Mouse (Mus musculus): ENCODE data around the gene Rabac1. TPM values are rescaled to one million over a fixed set of nuclear protein-coding genes. Genes with fewer than 3 reads are reported as not detected.
A peak's percentile ranks its signal among the peaks of the same experiment; 100 is the strongest.

Rabac1 gene
- polyA plus RNA-seq, 1 experiment from 2014 or later: 170 TPM

- no peak overlapping the region for H3K4me3 ChIP-seq
- H3K4me2 ChIP-seq: no peak overlapping the region
- H3K36me3 ChIP-seq: no peaks in the 10 kb centered on the region
- 73% methylated on average over 7 of the region's 7 CpGs for WGBS
- no peak for ATAC-seq (ENCODE audit: insufficient number of reproducible peaks, low FRiP score)
- H3K4me1 ChIP-seq (replicated peaks): no peaks in the 10 kb centered on the region
- H3K27ac ChIP-seq (ENCODE audit: poor library complexity, severe bottlenecking): no peak overlapping the region
- no peak overlapping the region for H3K9ac ChIP-seq
- H3K27me3 ChIP-seq (replicated peaks): peaks cover 6% of the 10 kb centered on the region; the same call in 1 of the 2 replicates
- no peaks in the 10 kb centered on the region for H3K9me3 ChIP-seq (replicated peaks)
These were observed 6.2 kb upstream of the Rabac1 start for GRCm38 (mm10) chr7:24978781-24979180.

GRCm38 (mm10) chr7:24974893-24975595 lies 2.5 kb upstream of the Rabac1 start:
- Histone ChIP-seq H3K9me3 (replicated peaks) (no peaks in the 10 kb centered on the region), H3K4me2 (no peak overlapping the region), H3K9ac (no peak overlapping the region), H3K4me3 (no peak overlapping the region), H3K36me3 (peaks cover 4% of the 10 kb centered on the region; the same call in 1 of the 2 replicates), H3K27me3 (replicated peaks) (no peaks in the 10 kb centered on the region), H3K27ac (ENCODE audit: poor library complexity, severe bottlenecking) (no peak overlapping the region), H3K4me1 (replicated peaks) (peaks cover 9% of the 10 kb centered on the region)
- ATAC-seq (ENCODE audit: insufficient number of reproducible peaks, low FRiP score): no peak
- WGBS: 26% methylated on average over 9 of the region's 9 CpGs

- ATAC-seq (ENCODE audit: insufficient number of reproducible peaks, low FRiP score): no peak
- 67% methylated on average over 5 of the region's 5 CpGs for WGBS
These were observed 1.3 kb upstream of the Rabac1 start for GRCm38 (mm10) chr7:24973902-24974301.

GRCm38 (mm10) chr7:24973208-24973607 lies 654 bp upstream of the Rabac1 start:
- H3K4me3 ChIP-seq: no peak overlapping the region
- H3K4me1 ChIP-seq (replicated peaks): peaks cover 9% of the 10 kb centered on the region
- H3K27ac ChIP-seq (ENCODE audit: poor library complexity, severe bottlenecking): no peak overlapping the region
- WGBS: 79% methylated on average over 4 of the region's 4 CpGs
- H3K36me3 ChIP-seq: peaks cover 14% of the 10 kb centered on the region; the same call in 1 of the 2 replicates
- no peaks in the 10 kb centered on the region for H3K27me3 ChIP-seq (replicated peaks)
- no peak overlapping the region for H3K4me2 ChIP-seq
- no peak for ATAC-seq (ENCODE audit: insufficient number of reproducible peaks, low FRiP score)
- H3K9me3 ChIP-seq (replicated peaks): no peaks in the 10 kb centered on the region
- H3K9ac ChIP-seq: no peak overlapping the region

More at GRCm38 (mm10) chr7:24973902-24974301, 1.3 kb upstream of the Rabac1 start:
- Histone ChIP-seq H3K4me2 (no peak overlapping the region), H3K9me3 (replicated peaks) (no peaks in the 10 kb centered on the region), H3K36me3 (peaks cover 14% of the 10 kb centered on the region; the same call in 1 of the 2 replicates), H3K27me3 (replicated peaks) (no peaks in the 10 kb centered on the region), H3K9ac (no peak overlapping the region), H3K27ac (ENCODE audit: poor library complexity, severe bottlenecking) (no peak overlapping the region), H3K4me1 (replicated peaks) (peaks cover 9% of the 10 kb centered on the region), H3K4me3 (no peak overlapping the region)

- Histone ChIP-seq H3K9ac (peak overlapping the region; percentile 85), H3K36me3 (peaks cover 14% of the 10 kb centered on the region; the same call in 1 of the 2 replicates), H3K4me2 (peak overlapping the region; percentile 78), H3K4me1 (replicated peaks) (peaks cover 9% of the 10 kb centered on the region), H3K27ac (ENCODE audit: poor library complexity, severe bottlenecking) (no peak overlapping the region), H3K27me3 (replicated peaks) (no peaks in the 10 kb centered on the region), H3K9me3 (replicated peaks) (no peaks in the 10 kb centered on the region), H3K4me3 (peak overlapping the region; percentile 73)
- ATAC-seq (ENCODE audit: insufficient number of reproducible peaks, low FRiP score): no peak
- 7% methylated on average over 19 of the region's 19 CpGs for WGBS
These were observed 1.1 kb downstream of the Rabac1 start for GRCm38 (mm10) chr7:24971261-24971971.

- H3K36me3 ChIP-seq: peaks cover 14% of the 10 kb centered on the region; the same call in 1 of the 2 replicates
- H3K27ac ChIP-seq (ENCODE audit: poor library complexity, severe bottlenecking): no peak overlapping the region
- no peaks in the 10 kb centered on the region for H3K27me3 ChIP-seq (replicated peaks)
- no peak overlapping the region for H3K4me2 ChIP-seq
- H3K4me1 ChIP-seq (replicated peaks): peaks cover 9% of the 10 kb centered on the region
- H3K9ac ChIP-seq: no peak overlapping the region
- no peak for ATAC-seq (ENCODE audit: insufficient number of reproducible peaks, low FRiP score)
- WGBS: 96% methylated on average over 3 of the region's 3 CpGs
- H3K4me3 ChIP-seq: no peak overlapping the region
- no peaks in the 10 kb centered on the region for H3K9me3 ChIP-seq (replicated peaks)
These were observed 2.2 kb downstream of the Rabac1 start for GRCm38 (mm10) chr7:24970341-24970740.

- H3K4me2 ChIP-seq: no peak overlapping the region
These were observed 2.7 kb downstream of the Rabac1 start for GRCm38 (mm10) chr7:24969805-24970204.

GRCm38 (mm10) chr7:24968463-24968862 lies 4.1 kb downstream of the Rabac1 start:
- Histone ChIP-seq H3K9me3 (replicated peaks) (no peaks in the 10 kb centered on the region), H3K36me3 (peaks cover 14% of the 10 kb centered on the region; the same call in 1 of the 2 replicates), H3K4me3 (no peak overlapping the region), H3K4me1 (replicated peaks) (peaks cover 9% of the 10 kb centered on the region), H3K27me3 (replicated peaks) (no peaks in the 10 kb centered on the region), H3K9ac (no peak overlapping the region), H3K27ac (ENCODE audit: poor library complexity, severe bottlenecking) (no peak overlapping the region), H3K4me2 (no peak overlapping the region)
- 76% methylated on average over 6 of the region's 6 CpGs for WGBS
- ATAC-seq (ENCODE audit: insufficient number of reproducible peaks, low FRiP score): no peak

More at GRCm38 (mm10) chr7:24969805-24970204, 2.7 kb downstream of the Rabac1 start:
- no peaks in the 10 kb centered on the region for H3K9me3 ChIP-seq (replicated peaks)
- peaks cover 14% of the 10 kb centered on the region; the same call in 1 of the 2 replicates for H3K36me3 ChIP-seq
- H3K4me1 ChIP-seq (replicated peaks): peaks cover 9% of the 10 kb centered on the region
- 74% methylated on average over 11 of the region's 12 CpGs for WGBS
- no peak overlapping the region for H3K4me3 ChIP-seq
- H3K27ac ChIP-seq (ENCODE audit: poor library complexity, severe bottlenecking): no peak overlapping the region
- ATAC-seq (ENCODE audit: insufficient number of reproducible peaks, low FRiP score): no peak
- H3K9ac ChIP-seq: no peak overlapping the region
- H3K27me3 ChIP-seq (replicated peaks): no peaks in the 10 kb centered on the region

- no peak for ATAC-seq (ENCODE audit: insufficient number of reproducible peaks, low FRiP score)
- H3K9ac ChIP-seq: no peak overlapping the region
- H3K27me3 ChIP-seq (replicated peaks): no peaks in the 10 kb centered on the region
- peaks cover 9% of the 10 kb centered on the region for H3K4me1 ChIP-seq (replicated peaks)
- H3K4me3 ChIP-seq: no peak overlapping the region
- H3K4me2 ChIP-seq: no peak overlapping the region
- no peaks in the 10 kb centered on the region for H3K9me3 ChIP-seq (replicated peaks)
- H3K27ac ChIP-seq (ENCODE audit: poor library complexity, severe bottlenecking): no peak overlapping the region
- peaks cover 14% of the 10 kb centered on the region; the same call in 1 of the 2 replicates for H3K36me3 ChIP-seq
- 78% methylated on average over 8 of the region's 8 CpGs for WGBS
These were observed 4.6 kb downstream of the Rabac1 start for GRCm38 (mm10) chr7:24967966-24968365.

- ATAC-seq (ENCODE audit: insufficient number of reproducible peaks, low FRiP score): no peak
- Histone ChIP-seq H3K27me3 (replicated peaks) (no peaks in the 10 kb centered on the region), H3K36me3 (peaks cover 10% of the 10 kb centered on the region; the same call in 1 of the 2 replicates), H3K9ac (no peak overlapping the region), H3K4me3 (no peak overlapping the region), H3K4me1 (replicated peaks) (no peaks in the 10 kb centered on the region), H3K27ac (ENCODE audit: poor library complexity, severe bottlenecking) (no peak overlapping the region), H3K9me3 (replicated peaks) (no peaks in the 10 kb centered on the region), H3K4me2 (no peak overlapping the region)
- 8% methylated on average over 5 of the region's 5 CpGs for WGBS
These were observed 7.5 kb downstream of the Rabac1 start for GRCm38 (mm10) chr7:24964897-24965535.

GRCm38 (mm10) chr7:24964288-24964687 lies 8.3 kb downstream of the Rabac1 start:
- peaks cover 3% of the 10 kb centered on the region; the same call in 1 of the 2 replicates for H3K36me3 ChIP-seq
- 59% methylated on average over 2 of the region's 2 CpGs for WGBS
- no peaks in the 10 kb centered on the region for H3K27me3 ChIP-seq (replicated peaks)
- H3K4me1 ChIP-seq (replicated peaks): no peaks in the 10 kb centered on the region
- H3K27ac ChIP-seq (ENCODE audit: poor library complexity, severe bottlenecking): no peak overlapping the region
- H3K9ac ChIP-seq: 0 out of 2 replicates have a peak overlapping the region, but pooled peaks have one; percentile 9
- no peak overlapping the region for H3K4me2 ChIP-seq
- ATAC-seq (ENCODE audit: insufficient number of reproducible peaks, low FRiP score): no peak
- H3K9me3 ChIP-seq (replicated peaks): no peaks in the 10 kb centered on the region
- no peak overlapping the region for H3K4me3 ChIP-seq

Data from heart, embryonic 12.5 days (tissue).